Mouse (Mus musculus) layer of hippocampus, postnatal 36 days (tissue): ENCODE results near the gene Magt1. TPM values are rescaled to one million over a fixed set of nuclear protein-coding genes. Genes with fewer than 3 reads are reported as not detected.
"Not testable (repeated sequence)": the region's sequence is repeated elsewhere in the genome, so short reads cannot be mapped to it uniquely, and the experiment has no call there.

Source experiments
- DNase-seq, 2 experiments: peaks; one replicate each; pipeline ENCODE4 v3.0.0; 2022
- total RNA-seq, 2 experiments: library from RNA; stranded (reverse); gene quantifications; 2 replicates each; pipeline ENCODE4 v1.2.3; 2021

Magt1 gene
- 10 to 100 TPM; 17.2 to 17.3 TPM for total RNA-seq

GRCm38 (mm10) chrX:106011465-106012159 lies at the start of gene Magt1:
Gene Magt1, minus strand, starts transcription at chrX:106011906.
- peak; percentile 74 to 80 for DNase-seq

DNA sequence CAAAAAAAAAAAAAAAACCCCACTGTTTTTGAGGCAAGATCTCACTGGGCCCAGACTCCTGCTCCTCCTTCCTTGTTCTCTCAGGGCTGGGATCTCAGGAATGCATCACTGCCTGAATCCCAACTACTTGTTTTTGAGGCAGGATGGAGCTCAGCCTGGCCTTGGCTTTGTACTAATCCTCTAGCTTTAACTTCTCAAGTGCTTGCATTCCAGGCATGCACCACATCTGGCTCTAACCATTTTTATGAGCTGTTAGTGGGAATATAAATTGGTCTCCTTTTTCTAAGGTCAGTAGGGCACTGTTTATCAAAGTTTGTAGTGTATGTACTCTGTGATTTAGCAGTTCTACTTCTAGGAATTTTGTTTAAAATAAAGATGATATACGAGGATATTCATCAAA lies 36.5 kb upstream of the Magt1 start:
- DNase-seq: no peak

GRCm38 (mm10) chrX:106045928-106046327 lies 34.2 kb upstream of the Magt1 start:
- DNase-seq: no peak

DNA sequence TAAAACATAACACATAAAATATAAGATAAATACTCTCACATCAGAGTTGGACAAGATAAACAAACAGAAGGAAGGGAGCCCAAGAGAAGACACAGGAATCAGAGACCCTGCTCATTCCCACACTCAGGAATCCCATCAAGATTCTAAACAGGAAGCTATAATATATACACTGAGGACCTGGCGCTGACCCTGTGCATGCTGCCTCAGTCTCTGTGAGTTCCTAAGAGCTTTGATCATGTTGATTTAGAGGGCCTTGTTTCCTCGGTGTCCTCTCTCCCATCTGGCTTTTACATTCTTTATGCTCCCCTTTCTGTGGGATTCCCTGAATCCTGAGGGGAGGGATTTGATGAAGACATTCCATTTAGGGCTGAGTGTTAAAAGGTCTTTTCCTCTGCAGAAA lies 33.7 kb upstream of the Magt1 start:
- DNase-seq: no peak

DNA sequence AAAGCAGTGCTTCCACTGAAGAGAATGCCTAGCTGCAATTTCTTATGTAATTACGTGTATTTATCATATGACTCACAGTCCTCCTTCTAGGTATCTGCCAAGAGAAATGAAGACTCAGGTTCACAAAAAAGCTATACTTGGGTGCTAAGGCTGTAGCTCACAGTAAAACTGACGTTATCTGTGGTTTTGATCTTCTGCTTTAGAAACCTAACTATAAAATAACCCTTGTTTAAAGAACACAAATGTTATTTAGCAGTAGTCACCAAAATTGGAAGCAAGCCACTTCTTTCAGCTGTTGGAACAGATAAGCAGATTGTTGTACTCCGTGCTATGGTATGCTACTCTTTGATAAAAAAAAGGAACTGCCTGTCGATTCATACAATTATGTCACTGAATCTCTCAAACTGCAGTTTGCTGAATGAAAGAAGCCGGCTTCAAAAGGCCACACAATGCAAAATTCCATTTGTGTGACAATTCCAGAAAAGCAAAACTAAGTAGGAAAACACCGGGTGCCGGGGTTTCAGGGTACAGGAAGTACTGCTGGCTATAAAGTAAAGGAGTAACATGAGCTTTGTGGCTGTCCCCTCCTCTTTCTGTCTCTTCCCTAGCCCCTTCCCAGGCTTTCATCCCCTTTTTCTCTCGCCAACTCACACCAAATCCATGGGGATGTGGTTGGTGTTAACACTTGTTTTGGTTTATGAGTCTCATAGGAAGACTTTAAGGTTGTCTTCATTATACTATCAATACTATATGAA lies 32.3 kb upstream of the Magt1 start:
- no peak for DNase-seq

- DNase-seq: no peak
These were observed 25.6 kb upstream of the Magt1 start for GRCm38 (mm10) chrX:106037185-106037752.

GRCm38 (mm10) chrX:106035727-106036126 lies 24.0 kb upstream of the Magt1 start:
- no peak for DNase-seq

DNA sequence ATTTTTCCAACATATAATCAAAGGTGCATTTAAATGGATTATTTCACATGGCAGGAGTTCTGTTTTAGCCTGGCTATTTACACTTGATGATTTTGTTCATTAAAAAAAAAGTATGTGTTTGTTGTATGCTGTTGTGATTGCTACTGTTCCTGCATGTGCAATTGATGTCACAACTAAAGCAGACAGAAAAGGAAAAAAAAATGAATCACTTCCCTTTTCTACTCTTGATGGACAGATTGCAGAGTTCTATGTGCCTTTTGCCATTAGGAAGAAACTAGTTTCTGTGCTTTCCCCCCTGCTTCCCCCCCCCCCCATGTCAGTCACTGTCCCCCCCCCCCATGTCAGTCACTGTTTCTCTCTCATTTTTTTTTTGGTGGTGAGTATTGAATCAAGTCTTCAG lies 19.4 kb upstream of the Magt1 start:
- no peak for DNase-seq

- DNase-seq: no peak
These were observed 18.5 kb upstream of the Magt1 start for GRCm38 (mm10) chrX:106030176-106030575.

GRCm38 (mm10) chrX:106027343-106027674 lies 15.6 kb upstream of the Magt1 start:
- no peak for DNase-seq

DNA sequence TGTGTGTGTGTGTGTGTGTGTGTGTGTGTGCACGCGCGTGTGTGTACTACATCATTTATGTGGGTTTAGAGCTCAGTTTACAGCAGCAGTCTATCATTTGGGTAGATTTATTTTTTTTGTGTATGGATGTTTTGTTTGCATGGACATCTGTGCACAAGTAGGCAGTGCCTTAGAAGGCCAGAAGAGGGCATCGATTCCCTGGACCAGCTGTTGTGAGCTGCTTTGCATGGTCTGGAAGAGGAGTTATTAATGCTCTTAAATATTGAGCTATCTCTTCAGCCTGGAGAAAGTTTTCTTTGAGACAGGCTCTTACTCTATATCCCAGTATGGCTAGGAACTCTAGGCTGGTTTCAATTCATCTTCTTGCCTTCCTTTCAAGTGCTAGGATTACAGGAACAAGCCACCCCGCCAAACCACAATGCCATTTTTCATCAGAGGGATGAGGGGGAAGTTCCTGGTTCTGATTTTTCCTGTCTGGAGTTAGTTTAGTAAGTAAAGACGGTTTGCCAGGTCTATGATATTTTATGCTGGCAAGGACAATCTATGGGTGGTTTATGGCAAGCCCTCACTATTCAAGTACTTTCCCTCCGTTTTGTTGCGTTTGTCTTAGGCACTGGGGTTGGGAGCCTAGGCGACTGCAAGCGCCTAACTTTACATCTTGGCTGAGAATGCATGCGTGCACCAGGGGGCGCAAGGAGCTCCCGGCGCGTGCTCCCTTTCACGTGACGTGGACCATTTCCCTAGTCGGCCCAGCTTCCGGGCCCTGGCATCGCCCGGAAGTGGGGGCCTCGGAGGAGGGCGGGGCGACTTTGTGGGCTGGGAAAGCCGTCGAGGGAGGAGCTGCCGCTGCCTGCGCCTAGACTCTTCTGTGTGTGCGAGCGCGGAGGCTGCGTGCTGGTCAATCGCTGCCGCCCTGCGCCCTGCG lies 15.0 kb upstream of the Magt1 start, which contains the start of gene Atp7a:
TSS of gene Atp7a (plus strand) at position 859 of the 925 bp plus-strand sequence.
- peak; percentile 80 to 88 for DNase-seq

DNA sequence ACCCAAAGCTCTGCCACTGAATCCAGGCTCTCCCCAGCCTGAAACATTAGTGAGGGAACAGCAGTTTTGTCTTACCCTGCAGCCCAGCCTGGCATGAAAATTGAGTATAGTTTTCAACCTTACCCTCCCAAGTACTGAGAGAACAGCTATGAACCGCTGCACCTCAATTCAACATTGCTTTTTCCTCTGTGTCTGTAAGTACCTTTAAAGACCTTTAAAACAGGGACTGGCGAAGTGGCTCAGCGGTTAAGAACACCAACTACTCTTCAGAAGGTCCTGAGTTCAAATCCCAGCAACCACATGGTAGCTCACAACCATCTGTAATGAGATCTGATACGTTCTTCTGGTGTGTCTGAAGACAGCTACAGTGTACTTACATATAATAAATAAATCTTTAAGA lies 5.8 kb upstream of the Magt1 start:
- no peak for DNase-seq

GRCm38 (mm10) chrX:106017102-106017501 lies 5.4 kb upstream of the Magt1 start:
- no peak for DNase-seq

GRCm38 (mm10) chrX:106015571-106016322 lies 4.0 kb upstream of the Magt1 start, which contains the start of gene Cox7b:
Gene Cox7b, plus strand, starts transcription at chrX:106015700.
- DNase-seq: peak; percentile 58 to 65

GRCm38 (mm10) chrX:106014741-106015377 lies 3.2 kb upstream of the Magt1 start:
- DNase-seq: not testable (repeated sequence)

DNA sequence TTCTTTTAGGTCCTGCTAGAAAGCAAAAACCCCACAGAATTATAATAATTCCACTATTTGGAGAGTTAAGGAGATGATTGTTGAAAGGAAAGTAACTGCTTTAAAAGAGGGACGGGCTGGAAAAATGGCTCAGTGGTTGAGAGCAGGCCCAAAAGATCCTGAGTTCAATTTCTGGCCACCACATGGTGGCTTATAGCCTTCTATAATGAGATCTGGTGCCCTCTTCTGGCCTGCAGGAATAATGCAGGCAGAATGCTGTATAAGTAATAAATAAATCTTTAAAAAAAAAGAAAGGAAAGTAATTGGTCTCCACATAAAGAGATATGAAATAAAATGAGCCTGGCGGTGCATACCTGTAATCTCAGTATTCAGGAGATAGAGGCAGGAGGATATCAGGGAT lies 1.5 kb upstream of the Magt1 start:
- peak; percentile 8 to 29 for DNase-seq

DNA sequence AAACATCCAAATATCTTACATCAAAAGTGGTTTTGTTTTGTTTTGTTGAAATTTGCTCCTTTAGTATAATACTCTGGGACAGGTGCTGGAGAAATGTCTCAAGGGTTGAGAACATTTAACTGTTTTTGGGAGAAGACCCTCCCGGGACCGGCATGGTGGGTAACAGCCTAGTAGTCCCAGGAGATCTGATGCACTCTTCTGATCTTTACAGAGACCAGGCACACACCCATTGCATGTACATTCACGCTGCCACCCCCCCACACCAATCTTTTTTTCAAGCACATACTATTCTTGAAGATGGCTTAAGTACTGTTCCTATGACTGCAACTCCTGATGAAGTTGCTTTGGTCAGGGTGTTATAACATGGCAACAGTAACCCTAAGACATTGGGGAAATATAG lies 853 bp upstream of the Magt1 start:
- DNase-seq: no peak

GRCm38 (mm10) chrX:106010762-106011161 lies 944 bp downstream of the Magt1 start:
- DNase-seq: no peak

GRCm38 (mm10) chrX:106001605-106002004 lies 10.1 kb downstream of the Magt1 start:
- DNase-seq: no peak

- not testable (repeated sequence) for DNase-seq
These were observed 54.6 kb downstream of the Magt1 start for GRCm38 (mm10) chrX:105957091-105957490.

DNA sequence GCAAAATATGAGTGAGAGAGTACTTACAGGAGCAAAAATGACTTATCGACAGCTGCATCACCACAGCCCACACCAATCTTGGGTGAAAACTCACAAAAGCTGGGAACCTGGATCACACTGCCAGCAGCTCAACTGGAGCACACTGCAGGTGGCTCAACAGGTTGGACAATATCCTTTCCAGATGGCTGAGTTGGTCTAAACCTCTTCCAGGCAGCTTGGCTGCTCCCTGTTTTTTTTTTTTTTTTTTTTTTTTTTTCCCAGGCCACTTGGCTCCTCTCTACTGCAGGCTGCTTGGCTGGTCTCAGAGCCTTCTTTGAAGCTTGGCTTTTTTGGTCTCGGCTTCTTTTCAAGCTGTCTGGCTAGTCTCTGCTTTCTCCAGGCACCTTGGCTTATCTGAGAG lies 57.7 kb downstream of the Magt1 start:
- DNase-seq: no peak
